Mouse (Mus musculus): ENCODE measurements around the gene Psmb10.

The Psmb10 gene

DNA sequence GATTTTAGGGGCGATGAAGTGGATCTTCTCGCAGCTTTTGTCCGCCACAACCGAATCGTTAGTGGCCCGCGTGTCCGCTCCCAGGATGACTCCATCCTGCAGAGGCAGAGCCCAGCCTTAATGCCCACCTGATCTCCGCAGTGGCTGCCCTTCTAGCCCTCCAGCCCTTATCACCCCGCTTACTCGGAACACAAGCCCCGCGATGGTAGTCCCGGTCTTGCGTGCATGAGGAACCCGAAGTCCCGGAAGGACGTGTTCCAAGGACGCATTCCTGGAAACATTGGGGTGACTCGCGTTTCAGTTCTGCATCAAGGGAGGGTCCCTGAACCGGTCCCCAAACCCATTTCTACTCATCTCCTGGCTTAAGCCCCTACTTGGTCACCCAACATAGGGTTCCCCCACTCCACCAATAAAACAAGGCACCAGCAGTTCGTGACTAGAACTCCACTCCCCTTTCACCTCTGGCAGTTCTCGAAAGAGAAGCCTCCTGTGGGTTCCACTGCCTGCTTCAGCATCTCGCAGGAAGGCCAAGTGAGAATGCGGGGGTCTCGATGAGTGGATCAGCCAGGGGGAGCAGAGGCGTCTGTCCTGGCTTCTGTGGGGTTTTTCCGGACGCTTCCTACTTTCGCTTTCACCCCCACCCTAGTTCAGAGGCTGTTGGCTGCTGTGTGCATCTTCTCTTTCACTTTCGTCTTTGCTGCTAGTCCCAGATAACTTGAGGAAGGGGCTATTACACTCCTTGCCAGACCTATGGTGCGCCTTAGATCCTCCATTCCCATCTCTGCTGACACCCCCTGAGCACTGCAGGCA lies 543 bp downstream of the Psmb10 start:
- peak; percentile 75 to 93 for DNase-seq (ENCODE audit: inconsistent age in 2 of 2, low spot score in 1 of 2)

DNA sequence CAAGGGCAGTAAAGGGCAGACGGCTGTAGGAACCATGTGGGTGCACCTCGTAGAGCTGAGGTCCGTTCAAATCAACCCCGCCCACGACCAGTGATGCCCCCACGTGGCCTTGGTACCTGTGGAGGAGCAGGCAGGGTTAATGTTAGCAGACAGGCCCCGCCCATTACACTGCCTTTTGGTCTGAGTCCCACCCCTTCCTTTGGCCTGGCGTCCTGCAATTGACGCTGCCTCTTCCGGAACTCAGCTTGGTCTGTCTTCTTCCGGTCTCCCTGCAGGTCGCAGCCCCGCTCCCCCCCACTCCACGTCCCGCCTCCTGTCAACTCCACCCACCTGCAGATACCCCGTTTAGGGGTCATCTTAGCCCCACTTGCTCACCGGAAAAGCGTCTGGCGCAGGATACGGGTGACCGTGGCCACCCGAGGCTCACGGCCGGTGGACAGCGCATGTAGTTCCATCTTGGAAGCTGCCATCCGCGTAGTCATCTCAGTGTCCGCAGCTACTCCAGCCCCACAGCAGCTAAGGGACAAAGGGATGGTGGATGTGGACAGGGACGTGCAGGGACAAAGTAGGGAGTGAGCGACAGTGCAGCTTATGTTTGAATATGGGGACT lies 1.3 kb downstream of the Psmb10 start:
- peak; percentile 95 to 97 for DNase-seq (ENCODE audit: inconsistent age in 2 of 2, low spot score in 1 of 2)

DNA sequence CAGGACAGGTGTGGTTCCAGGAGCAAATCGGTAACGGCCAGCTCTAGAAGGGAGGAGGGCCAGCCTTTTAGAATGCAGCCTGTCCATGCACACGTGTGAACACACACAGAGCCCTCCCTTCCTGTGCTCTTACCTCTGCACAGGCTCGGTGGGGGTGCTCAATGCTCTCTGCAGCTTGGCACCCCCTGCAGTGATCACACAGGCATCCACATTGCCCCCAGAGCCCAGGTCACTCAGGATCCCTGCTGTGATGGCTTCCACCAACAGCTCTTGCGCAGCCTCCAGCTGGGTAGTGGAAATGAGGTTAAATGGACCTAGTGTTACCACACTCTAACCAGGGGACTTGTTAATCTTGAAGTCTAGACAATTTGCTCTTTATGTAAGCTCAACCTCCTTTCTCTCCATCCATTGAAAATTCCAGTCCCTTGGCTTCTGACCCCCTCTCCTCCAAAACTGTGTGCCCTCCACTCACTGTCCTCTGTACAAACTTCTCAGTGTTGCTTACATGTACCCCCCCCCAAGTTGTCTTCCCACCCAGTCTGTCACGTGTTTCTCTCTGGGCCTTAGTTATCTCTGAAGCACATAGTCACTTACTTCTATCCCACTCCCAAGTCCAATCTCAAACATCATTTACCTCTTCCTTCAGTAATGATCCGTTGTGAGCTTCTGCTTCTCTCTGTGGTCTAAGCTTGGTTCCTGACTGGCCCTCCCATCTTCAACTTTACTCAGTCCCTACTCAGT lies 2.2 kb downstream of the Psmb10 start:
- peak in 1 of 2 experiments; percentile 35 for DNase-seq (ENCODE audit: inconsistent age in 2 of 2, low spot score in 1 of 2)

DNA sequence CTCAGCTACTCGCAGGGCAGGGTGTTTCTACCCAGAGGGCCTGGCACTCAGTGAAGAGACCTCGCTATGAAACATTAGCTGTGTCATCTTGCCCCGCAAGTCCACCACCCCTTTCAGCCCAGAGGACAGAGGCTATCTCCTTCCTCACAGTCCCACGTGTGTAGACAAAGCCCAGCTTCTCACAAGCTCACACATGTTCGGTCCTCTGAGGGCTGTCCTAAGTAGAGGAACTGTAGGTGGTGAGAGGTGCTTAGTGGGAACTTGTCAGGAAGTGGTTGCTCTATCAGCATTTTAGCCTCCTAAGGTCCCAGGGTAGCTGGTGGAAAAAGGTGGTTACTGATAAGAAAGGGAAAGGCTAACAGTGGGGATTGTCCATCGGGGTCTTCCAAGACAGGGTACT lies 3.1 kb downstream of the Psmb10 start:
- DNase-seq (ENCODE audit: inconsistent age in 2 of 2, low spot score in 1 of 2): peak in 1 of 2 experiments; percentile 29

DNA sequence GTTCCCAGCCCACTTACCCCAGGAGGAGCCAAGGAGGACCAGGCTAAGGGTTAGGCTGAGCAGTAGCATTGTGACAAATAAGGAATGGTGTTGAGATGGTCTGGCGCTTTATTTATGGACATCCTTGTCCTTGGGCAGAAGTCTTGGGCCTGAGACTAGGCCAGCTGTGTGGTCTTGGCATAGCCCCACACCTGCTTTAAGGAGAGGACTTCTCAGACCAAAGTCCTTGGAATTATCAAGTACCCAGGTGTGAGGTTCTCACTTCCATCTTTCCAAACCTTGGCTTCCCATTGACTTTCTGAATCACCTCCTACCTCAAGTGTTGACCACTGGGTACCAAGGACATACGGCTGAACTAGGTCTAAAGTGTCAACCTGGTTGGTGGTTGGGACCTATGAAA lies 4.5 kb downstream of the Psmb10 start, which contains the start of gene Ctrl:
Gene Ctrl, minus strand, starts transcription at position 101 of the 400 bp plus-strand sequence.
- DNase-seq (ENCODE audit: inconsistent age in 2 of 2, low spot score in 1 of 2): no peak

DNA sequence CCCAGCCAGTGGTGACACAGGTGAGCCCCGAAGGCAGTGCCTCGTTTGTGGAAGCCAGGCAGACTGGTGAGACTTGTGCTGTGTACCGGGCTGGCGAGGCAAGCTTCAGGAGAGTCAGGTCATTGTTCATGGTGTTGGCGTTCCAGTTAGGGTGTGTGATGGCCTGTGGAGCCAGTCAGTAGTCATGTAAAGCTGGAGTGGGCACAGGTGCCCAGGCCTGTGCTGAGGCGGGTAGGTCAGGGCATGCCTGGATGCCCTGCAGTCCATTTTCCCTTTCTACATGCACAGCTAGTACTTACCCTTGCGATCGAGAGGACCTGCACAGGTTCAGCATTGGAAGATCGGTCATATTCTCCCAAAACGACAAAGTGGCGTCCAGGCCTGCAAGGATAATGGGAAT lies 5.7 kb downstream of the Psmb10 start:
- DNase-seq (ENCODE audit: inconsistent age in 2 of 2, low spot score in 1 of 2): no peak

DNA sequence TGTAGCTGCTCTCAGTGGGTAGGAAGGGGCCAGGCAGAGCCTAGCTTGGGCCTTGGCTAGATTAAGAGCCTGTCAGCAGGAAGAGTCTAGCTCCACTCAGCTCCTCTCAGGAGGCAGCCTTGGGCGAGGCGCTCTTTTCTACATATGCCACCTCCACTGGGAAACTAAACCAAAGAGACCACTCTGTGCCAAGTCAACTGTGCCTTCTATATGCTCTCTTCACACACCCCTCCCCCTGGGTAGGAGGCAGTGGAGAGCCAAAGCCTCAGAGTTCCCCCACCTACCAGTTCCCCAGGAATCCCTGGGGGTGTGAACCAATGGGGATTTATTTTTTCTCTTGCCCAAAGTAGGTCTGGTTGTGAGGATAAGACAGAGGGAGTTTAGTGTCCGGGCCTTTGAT lies 7.0 kb downstream of the Psmb10 start:
- DNase-seq (ENCODE audit: inconsistent age in 2 of 2, low spot score in 1 of 2): no peak

DNA sequence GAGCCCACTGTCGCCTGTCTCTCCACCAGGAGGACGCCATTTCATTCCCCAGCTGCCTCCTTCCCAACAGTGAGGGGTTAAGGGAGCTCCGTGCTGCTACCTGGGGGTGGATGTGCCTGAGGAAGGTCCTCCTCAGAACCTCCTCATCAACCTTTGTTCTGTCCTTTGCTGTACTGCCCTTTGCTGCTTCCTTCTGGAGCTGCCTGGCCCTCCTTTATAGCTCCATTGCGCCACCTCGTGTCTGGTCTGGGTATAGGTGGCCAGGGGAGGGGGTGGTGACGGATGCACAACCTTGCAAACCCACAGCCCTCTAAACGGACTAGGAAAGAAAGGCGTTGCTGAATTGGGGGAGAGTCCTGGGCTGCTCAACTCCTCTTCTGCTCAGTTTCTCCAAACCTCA lies 7.6 kb downstream of the Psmb10 start:
- DNase-seq (ENCODE audit: inconsistent age in 2 of 2, low spot score in 1 of 2): peak; percentile 81 to 96

DNA sequence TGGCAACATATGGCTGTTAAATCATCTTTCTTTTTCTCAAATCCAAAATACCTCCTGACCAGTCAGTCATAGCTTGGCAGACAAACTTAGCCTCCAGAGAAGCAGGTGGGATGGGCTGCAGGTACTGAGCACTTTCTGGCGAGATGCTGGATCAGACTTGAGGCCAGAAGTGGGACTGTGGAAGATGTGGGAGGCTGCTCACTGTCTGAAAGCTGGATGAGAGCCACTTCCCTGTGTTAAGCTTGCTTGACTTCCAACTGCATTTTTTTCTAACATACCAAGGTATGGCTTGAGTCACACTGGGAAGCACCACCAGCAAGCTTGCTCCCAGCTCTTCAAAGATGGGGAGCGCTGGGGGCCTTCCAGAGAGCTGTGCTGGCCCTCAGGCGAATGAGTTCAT lies 13.1 kb downstream of the Psmb10 start:
- no peak for DNase-seq (ENCODE audit: inconsistent age in 2 of 2, low spot score in 1 of 2)

DNA sequence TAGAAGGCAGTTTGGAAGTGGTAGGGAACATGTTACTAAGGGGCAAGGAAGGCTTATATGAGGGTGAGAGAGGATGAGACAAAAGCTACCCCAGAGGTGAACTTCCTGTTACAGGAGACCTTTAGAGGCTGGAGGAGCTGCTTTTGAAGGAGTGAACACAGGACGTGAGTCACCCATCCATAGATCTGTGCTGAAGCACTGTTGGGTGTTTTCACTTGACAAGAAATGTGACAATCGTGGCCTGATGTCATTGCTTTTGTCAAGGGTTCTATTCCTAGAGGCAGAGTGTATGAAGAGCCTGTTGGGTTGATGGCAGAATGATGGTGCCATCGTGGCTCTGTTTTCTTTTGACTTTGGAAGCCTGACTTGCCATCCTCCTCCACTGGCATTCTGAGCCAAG lies 18.9 kb downstream of the Psmb10 start:
- no peak for DNase-seq (ENCODE audit: inconsistent age in 2 of 2, low spot score in 1 of 2)

DNA sequence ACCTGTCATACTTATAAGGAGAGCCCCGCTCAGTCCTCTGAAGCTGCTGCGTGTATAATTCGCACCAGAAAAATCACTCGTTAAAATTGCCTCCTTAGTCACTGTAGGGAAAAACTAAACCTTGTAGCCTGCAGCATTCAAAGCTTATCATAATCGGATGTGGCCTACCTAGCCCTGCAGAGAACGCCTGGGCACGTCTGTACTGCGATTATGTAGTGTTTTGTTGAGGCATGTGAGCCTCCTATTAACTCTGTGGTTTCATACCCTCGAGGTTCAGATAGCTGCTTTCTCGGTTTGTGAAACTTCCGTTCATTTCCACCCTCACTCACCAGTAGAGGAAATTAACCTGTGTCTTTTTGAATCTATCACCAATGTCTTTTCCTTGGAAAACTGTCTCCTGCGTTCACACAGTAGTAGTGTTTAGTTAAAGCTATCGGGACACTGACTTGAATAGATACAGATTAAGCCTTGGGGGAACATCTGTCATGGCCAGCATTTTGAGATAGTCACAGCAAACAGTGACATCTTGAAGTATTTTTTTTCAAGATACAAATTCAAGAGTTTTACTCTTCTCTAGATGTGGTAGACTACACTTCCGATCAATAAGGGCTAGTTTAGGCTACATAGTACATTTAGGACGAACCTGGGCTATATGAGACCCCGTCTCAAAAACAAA lies 37.2 kb downstream of the Psmb10 start:
- DNase-seq (ENCODE audit: inconsistent age in 2 of 2, low spot score in 1 of 2): no peak

DNA sequence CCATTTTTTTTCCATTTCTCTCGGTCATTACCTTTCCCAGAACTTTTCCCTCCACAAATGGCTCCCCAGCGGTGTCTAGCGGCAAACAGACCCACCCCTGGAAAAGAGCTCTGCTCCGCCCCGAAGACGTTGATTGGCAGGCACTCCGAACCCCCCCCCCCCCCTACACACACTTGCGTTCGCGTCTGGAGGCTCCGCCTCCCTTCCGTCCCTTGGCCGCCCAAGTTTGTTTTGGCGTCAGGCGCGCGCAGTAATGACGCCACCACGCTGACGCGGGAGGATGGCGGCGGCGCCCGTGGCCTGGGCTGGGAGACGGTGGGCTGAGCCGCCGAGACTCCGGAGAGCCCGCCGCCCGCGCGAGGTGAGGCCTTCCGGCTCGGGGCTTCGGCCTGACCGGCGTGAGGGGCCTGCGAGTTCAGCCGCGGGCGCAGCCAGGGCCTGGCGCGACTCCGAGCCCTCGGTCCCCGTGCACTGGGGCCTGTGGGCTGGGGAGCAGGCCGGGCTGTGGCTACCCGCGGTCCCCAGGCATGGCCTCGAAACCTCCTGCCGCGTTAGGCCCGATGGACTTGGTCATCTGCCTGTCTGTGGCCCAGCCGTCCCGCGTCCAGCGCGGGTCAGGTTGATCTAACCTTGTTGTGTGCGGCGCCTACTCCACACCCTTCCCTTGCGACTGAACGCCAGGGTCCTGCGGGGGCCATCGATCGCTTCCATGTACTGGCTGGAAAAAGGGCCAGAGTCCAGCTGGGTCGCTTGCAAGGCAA lies 37.9 kb downstream of the Psmb10 start, which contains the start of gene Pskh1:
Gene Pskh1, plus strand, starts transcription at position 262 of the 761 bp plus-strand sequence.
- DNase-seq (ENCODE audit: inconsistent age in 2 of 2, low spot score in 1 of 2): peak; percentile 93 to 98

DNA sequence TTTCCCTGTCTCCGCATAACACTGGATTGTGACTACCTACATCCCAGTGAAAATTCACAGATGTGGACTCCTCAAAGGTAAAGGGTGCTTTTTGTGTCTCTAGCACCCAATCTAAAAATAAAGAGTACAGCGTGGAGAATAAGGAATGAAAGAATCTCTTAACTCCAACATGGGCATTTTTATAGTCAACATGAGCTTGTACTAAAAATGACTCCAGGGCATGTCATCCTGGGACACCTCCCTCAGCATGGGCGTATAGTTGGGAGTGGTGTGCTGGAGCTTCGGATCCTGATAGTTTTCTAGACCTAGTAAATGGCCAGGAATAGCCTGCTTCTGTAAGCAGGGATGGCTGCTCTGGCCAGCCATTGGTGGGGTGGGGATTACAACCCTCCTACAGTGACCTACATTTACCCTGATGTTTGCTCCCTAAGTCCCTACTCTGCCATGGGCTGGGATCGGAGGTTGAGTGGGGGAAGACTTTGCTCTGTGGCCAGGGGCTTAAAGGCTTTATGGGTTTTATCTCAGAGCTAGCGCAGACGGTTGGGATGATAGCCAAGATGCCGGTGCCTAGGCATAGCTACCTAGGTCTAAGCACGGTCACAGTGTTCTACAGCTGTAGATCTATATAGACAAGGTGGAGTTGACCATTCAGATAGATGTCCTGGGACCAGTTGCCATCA lies 40.3 kb downstream of the Psmb10 start:
- no peak for DNase-seq (ENCODE audit: inconsistent age in 2 of 2, low spot score in 1 of 2)

DNA sequence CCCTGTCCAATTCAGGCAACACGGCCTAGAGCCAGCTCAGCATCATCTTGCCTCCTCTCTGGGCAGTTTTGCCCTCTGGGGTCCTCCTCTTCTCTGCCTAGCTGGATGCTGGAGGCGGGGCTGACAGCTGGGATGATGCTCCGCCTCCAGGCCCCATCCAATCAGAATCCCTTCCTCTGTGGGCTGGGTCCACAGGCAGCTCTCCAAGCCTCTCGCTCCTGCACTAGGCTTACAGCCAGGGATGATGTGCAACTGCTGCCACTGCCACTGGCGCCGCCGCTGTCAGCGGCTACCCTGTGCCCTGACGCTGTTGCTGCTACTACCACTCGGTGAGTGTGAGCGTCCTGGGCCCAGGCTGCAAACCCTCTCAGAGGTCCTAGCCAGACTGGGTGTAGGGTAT lies 44.9 kb downstream of the Psmb10 start, which contains the start of gene Nrn1l:
Gene Nrn1l, plus strand, starts transcription at position 229 of the 400 bp plus-strand sequence.
- DNase-seq (ENCODE audit: inconsistent age in 2 of 2, low spot score in 1 of 2): peak; percentile 71 to 84

DNA sequence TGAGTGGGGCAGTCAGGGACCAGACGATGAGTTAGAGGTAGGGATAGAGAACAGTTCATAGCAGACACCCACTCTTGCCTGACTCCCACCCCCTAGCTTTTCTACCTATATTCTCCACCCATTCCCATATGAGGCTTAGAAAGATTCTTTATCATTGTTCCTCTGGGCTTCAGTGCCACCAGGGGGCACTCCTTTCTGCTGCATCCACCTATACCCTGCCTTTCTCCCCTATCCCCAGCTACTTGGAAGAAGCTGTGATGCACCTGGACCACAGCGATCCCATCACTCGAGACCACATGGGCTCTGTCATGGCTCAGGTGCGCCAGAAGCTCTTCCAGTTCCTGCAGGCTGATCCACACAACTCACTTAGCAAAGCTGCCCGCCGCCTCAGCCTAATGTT lies 45.8 kb downstream of the Psmb10 start:
- DNase-seq (ENCODE audit: inconsistent age in 2 of 2, low spot score in 1 of 2): peak; percentile 35 to 64

DNA sequence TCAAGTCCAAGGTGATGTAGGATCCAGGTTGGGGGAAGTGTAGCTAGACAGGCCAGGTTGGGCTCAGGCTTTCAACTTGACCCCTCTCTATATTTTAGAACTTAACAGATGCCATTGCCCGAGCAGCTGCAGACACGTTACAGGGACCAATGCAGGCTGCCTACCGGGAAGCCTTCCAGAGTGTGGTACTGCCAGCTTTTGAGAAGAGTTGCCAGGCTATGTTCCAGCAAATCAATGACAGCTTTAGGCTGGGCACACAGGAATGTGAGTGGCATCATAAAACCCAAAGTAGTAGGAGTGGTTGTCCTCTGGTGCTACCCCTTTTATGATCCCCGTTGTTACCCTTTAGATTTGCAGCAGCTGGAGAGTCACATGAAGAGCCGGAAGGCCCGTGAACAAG lies 47.4 kb downstream of the Psmb10 start:
- no peak for DNase-seq (ENCODE audit: inconsistent age in 2 of 2, low spot score in 1 of 2)

DNA sequence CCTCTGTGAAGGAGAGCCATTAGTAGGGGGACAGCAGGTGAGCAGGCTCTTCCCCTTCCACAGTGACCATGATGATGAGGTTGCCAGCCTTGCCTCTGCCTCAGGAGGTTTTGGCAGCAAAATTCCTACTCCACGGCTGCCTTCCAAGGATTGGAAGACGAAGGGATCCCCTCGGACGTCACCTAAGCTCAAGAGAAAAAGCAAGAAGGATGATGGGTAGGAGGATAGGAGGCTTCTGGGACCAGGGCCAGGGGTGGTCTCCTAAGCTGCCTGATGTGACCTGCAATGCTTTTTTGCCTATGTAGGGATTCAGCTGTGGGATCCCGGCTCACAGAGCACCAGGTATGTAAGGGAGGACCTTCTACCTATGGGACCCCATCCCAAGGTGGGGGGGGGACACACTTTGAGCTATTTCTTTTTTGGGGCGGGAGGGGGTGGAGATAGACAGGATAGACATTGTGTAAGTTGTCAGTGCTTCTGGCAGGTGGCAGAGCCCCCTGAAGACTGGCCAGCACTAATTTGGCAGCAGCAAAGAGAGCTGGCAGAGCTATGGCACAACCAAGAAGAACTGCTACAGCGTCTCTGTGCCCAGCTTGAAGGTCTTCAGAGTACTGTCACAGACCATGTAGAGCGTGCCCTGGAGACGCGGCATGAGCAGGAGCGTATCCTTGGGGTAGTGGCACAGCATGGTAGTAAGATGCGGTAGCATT lies 48.3 kb downstream of the Psmb10 start:
- no peak for DNase-seq (ENCODE audit: inconsistent age in 2 of 2, low spot score in 1 of 2)

All from adrenal gland, adult (tissue).